Mouse (Mus musculus) lung, adult 18-20 months (tissue): ENCODE data around the gene Tpst2.

ENCODE experiments used
- DNase-seq, 2 experiments: peaks; one replicate each; pipeline ENCODE4 v3.0.0; 2022; ENCODE audit warnings: mixed read lengths in 2 of 2

Tpst2 gene

DNA sequence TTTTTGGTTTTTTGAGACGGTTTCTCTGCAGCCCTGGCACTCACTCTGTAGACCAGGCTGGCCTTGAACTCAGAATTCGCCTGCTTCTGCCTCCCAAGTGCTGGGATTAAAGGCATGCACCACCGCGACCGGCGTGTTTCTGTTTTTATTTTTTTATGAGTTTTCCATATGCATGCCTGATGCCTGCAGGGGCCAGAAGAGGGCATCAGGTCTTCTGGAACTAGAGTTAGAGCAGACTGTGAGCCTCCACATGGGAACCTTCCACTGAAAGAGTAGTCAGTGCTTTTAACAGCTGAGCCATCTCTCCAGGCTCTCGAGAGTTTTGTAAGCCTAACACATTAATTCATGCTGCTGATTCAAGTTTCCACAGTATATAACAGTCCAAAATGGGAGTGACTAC is 62.7 kb downstream of the Tpst2 start:
- DNase-seq = no peak

DNA sequence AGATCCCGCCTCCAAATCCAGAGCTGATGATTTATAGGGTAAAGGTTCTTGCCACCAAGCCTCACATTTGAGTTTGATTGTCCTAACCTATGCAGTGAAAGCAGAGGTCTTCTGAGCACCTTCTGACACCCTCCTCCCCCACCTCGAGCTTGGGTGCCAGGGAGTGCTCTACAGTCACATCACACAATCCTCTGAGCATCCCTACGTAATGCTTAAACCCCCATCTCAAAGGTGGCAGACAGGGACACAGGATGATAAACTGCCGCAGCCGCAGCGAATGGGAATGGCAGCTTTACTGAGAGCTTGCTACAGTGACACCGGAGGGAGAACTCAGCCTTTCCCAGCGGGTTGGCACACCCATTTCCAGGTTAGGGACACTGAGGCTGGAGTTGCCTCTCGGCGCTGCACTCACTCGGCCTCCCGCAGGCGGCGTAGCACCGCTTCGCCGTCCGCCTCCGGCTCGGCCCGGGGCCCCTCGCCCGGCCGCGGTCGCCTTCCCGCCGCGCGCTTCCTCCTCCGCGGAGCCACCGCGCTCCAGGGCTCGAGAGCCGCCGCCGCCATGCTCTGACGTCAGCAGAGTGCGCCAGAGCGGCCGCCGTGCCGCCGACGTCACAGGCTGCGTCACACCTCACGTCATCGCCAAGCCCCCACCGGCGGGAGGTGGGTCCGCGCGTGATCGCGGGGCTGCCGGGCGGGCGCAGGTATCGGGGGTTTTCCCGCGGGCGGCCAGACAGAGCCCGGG is 66.1 kb downstream of the Tpst2 start, which contains the start of the genes Srrd and Hps4:
TSS of gene Srrd (minus strand) at position 578 of the 742 bp plus-strand sequence.
TSS of gene Hps4 (plus strand) at position 621 of the 742 bp plus-strand sequence.
- DNase-seq = peak; percentile 81 to 82

DNA sequence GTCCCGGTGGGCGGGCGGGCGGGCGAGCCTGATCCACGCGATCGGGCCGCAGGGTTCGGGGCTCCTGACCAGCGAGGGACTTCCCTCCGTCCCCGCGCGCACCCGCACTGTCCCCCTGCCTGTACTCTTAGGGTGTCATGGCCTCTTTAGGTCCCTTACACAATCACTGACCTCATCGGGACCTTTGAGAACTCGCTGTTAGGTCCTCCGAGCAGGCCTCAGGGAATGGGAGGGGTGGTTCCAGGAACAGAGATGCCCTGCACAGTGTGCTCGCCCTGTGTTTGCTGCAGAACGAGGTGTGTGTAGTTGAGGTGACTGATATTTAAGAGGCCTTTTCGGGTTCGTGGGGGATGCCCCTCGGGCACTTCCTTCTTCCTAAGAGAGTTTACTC is 66.7 kb downstream of the Tpst2 start:
- peak in 1 of 2 experiments; percentile 47 for DNase-seq

DNA sequence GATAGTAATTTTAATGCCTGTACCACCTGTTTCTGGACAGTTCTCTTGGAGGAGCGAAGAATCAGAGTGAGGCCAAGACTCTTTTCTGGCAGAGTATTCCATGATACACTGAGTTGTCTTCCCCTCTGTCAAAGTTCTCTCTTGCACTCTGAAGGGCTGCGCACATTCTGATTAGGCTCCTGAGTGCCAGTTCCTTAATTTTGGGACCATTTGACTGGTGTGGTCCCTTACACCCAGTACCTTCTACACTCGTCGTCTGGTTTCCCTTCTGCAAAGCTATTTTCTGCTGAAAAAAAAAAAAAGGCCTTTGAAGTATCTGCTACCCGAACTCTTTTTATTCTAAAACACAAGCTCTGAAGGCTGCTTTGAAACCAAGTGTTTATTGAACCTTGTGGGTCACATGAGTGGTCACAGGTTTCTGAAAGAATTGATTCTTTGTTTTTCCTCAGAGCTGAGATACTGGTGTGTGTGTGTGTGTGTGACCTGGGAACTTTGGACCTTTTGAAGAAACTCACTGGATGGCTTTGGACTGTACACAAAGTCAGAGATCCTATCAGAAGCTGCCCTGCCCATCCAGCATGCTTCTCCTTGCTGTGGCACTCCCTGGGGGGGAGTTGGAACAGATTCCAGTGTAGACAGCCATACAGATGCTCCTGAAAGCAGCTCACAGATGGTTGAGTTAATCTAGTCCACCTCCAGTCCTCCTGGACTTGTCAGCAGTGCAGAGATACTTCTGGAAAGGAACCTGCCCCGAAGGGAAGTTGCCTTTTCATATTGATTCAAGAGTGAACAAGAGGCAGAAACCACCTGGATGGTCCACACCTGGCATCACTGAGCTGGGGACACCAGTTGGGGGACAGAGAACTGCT is 67.8 kb downstream of the Tpst2 start:
- DNase-seq = no peak

DNA sequence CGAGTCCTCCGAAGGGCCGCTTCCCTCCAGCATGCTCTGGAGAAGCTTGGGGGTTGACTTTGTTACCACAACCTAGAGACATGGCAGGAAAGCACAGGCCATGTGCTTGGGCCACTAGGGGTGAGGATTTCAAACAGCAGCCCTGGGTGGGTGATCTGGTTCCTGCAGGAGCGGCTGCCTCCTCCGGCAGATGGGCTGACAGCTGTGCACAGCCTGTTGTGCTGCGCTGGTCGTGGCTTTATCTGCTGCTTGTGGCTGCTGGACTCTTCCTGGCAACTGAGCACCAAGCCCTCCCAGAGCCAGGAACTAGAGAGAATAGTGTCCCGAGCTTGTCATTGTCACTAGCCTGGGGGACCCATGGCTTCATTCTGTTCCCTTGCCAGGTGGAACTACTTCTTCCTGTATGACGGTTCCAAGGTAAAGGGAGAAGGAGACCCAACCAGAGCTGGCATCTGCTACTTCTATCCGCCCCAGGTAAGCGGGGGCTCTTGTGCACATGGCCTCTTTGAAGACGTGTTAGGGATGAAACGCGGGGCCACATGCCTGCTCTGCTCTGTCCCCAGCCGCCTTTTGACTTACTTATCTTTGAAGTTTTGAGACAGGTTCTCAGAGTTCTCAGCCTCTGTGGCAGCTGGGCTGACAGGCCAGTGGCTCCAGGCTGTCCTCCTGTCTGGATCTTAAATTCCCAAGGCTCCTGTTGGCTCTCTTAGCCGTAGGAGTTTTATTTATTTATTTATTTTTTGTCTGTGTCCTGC is 69.9 kb downstream of the Tpst2 start:
- DNase-seq = no peak

DNA sequence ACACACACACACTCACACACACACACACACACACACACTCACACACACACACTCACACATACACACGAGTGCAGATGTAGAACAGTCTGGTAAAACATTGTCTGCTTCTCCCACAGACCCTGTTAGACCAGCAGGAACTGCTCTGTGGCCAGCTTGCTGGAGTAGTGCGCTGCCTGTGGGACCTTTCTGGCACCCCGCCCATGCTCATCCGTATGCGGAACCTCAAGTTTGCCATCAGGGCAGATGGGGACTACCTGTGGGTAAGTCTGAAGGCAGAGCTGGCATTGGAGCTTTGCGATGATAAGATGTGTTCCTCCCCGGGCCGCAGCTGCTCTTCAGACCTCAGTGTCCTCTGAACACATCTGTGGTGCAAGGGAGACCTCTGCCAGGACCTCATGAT is 72.7 kb downstream of the Tpst2 start:
- DNase-seq = no peak

DNA sequence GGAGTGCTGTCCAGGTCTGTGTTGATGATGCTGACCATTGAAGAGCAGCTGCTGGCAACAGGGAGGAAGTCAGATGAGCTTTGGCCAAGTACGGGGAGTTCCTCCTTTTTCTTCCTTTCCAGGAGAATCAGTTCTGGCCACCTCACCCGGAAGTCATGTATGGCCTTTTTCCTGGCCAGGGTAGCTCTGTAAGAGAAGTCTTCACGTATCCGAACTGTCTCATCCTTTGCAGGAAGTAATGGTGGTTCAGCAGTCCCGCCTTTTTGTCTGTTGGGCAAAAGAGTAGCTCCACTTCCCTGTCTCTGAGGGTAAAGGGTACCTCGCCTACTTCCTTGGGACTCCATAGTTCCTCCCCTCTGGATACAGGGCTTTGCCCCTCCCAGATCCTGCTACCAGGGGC is 79.0 kb downstream of the Tpst2 start:
- DNase-seq = no peak

DNA sequence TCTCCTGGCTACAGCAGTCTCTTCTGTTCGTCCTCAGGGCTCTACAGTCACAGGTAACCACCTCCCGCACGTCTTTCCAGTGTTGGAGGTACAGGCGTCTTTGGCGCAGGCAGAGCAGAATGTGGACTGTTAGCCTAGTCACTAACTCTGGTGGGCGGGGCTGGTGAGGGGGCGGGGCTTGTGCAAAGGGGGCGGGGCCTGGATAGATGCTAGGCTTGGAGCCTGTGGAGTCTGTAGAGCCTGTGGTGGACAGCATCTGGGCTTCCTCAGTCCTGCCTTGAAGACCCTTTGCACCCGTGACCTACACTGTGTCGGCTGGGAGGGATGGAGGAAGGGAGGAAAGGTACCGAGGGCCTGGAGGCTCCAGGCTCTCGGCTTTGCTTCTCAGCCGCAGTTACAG is 79.4 kb downstream of the Tpst2 start, which contains the start of gene Gm6583:
TSS of gene Gm6583 (minus strand) at position 124 of the 400 bp plus-strand sequence.
- no peak for DNase-seq

DNA sequence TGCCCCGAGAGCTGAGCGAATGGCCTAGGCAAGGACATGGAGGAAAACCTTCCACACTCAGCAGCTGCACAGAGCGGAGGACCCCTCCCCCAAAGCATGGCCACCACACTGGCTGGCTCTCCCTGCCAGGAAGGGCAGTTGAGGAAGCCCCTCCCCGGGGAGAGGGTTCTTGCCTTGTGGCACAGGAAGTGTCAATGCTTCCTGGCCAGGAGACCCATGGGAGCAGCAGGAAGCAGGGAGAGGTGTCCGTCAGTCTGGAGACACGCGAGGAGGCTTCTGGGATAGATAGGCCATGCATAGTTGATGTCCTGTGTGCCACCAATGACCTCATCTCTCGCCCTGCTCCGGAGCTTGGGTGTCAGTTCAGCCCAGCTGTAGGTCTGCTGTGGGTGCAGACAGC is 79.8 kb downstream of the Tpst2 start:
- DNase-seq = peak; percentile 21 to 51

DNA sequence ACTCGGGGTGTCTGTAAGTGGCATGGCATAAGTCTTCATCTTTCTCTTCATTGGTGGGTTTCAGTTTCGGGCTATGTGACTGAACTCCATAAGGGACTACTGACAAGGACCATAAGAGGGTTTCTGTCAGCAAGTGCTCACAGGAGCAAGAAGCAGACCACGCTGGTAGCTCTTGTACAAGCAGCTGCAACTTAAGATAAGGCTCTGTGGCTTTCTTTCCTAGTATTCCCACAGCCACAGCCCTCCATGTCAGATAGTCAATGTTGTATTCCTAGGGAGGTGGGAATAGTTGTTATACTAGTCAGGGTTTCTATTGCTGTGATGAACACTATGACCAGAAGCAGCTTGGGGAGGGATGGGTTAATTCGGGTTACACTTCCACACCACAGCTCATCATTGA is 83.0 kb downstream of the Tpst2 start:
- DNase-seq = no peak

DNA sequence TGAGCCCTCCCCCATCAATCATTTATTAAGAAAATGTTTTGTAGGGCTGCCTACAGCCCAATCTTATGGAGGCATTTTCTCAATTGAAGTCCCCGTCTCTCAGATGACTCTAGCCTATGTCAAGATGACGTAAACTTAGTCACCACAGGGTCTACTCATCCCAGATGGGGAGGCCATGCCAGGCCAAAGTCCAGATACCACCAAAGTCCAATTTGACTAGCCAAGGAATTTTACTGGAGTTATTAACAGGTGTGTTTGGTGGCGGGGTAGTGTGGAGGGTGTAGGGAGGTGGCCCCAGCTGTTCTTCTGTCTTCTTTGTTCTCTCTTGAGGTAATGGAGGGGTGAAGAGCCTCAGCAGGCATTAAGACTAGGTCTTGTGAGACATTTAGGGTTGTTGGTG is 83.6 kb downstream of the Tpst2 start:
- DNase-seq = no peak

DNA sequence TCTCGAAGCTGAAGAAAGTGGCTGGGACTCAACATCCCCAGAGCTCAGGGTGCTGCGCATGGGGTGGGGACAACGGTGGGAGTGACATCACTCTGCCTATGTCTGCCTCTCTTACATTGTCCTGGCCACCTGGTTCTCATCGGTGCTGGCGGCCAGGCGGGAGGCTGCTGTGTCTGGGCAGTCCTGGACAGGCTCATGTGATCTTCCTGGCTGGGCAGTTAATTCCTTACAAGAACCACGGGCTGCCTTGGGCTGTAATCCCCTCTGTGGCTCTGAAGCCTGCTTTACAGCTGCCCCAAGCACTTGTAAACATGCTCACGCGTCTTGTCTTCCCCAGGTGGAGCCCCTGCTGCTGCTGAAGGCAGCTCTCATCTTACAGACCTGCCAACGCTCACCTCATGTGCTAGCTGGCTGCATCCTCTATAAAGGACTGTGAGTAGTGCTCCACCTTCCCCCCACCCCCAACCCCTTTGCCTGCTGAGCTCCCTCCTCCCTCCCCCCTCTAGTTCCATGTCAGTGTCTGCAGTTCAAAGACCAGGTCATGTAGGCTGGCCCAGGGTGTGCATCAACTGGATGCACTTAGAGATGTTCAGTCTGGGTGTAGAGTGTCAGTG is 87.8 kb downstream of the Tpst2 start:
- no peak for DNase-seq
